Mouse (Mus musculus) megakaryocyte, embryonic 14.5 days (primary cell): ENCODE measurements at regions not wholly inside any gene's neighbourhood (a gene's known extent, or its start where the extent isn't known, plus 50 kb on each side); places are given as distances from the start of the nearest gene placed in this dataset.

Source experiments
- FLI1 ChIP-seq: IDR thresholded peaks from 2 replicates; pipeline ENCODE4 v1.6.1; 2012; ENCODE audit warnings: low read length, inconsistent platforms, mixed read lengths
- GATA1 ChIP-seq: IDR thresholded peaks from 3 replicates; pipeline ENCODE4 v1.6.1; 2012; ENCODE audit warnings: mixed read lengths, low read length, inconsistent platforms, borderline replicate concordance

- TF ChIP-seq GATA1 (no peak), FLI1 (no peak)
Measured at GRCm38 (mm10) chr5:119981111-119981807, 135.0 kb upstream of the Rbm19 start.
